Mouse (Mus musculus) neural tube, embryonic 15.5 days (tissue): ENCODE data around the gene Zcchc9. TPM values are rescaled to one million over a fixed set of nuclear protein-coding genes. Genes with fewer than 3 reads are reported as not detected.
A peak's percentile ranks its signal among the peaks of the same experiment; 100 is the strongest.

Experiments
- ATAC-seq: fragments of 200-750 bp; cut with Nextera tagmentation; 2 replicates; pipeline ENCODE4 v1.8.0; 2017; ENCODE audit warnings: mild to moderate bottlenecking, moderate TSS enrichment, moderate library complexity; ENCODE audit not compliant: low FRiP score
- H3K27ac ChIP-seq: fragments of 300-500 bp; sonication (generic); replicated peaks from 2 replicates; pipeline ENCODE4 v1.5.1; 2015; ENCODE audit warnings: mild to moderate bottlenecking, inconsistent platforms
- H3K27me3 ChIP-seq: fragments of 300-500 bp; sonication (generic); replicated peaks from 2 replicates; pipeline ENCODE4 v1.6.1; 2015; ENCODE audit warnings: inconsistent platforms
- H3K36me3 ChIP-seq: fragments of 300-500 bp; sonication (generic); 2 replicates; pipeline ENCODE4 v1.6.1; 2015; ENCODE audit warnings: inconsistent platforms
- H3K4me1 ChIP-seq: fragments of 300-500 bp; sonication (generic); 2 replicates; pipeline ENCODE4 v1.6.1; 2015; ENCODE audit warnings: inconsistent platforms
- H3K4me2 ChIP-seq: fragments of 300-500 bp; sonication (generic); 2 replicates; pipeline ENCODE4 v1.6.1; 2015; ENCODE audit warnings: inconsistent platforms, mild to moderate bottlenecking, moderate library complexity
- H3K4me3 ChIP-seq: fragments of 300-500 bp; sonication (generic); replicated peaks from 2 replicates; pipeline ENCODE4 v1.5.1; 2015; ENCODE audit warnings: mild to moderate bottlenecking, inconsistent platforms
- H3K9ac ChIP-seq: fragments of 300-500 bp; sonication (generic); replicated peaks from 2 replicates; pipeline ENCODE4 v1.6.1; 2015; ENCODE audit warnings: mild to moderate bottlenecking, inconsistent platforms
- H3K9me3 ChIP-seq: fragments of 300-500 bp; sonication (generic); replicated peaks from 2 replicates; pipeline ENCODE4 v1.6.1; 2016; ENCODE audit warnings: inconsistent platforms
- WGBS: fragments of 180-500 bp; shearing (Covaris S2); methylation state at CpG from one replicate; pipeline ENCODE4 v1.1.7; 2015; ENCODE audit warnings: mixed read lengths; 5-methylcytosine and 5-hydroxymethylcytosine counted together
- polyA plus RNA-seq: library from polyadenylated mRNA; unstranded; fragments of >200 nt; fragmentation: Nextera tagmentation; extraction: Ambion mirVana; gene quantifications from 2 replicates; pipeline ENCODE4 v1.2.1, GENCODE M21; 2015

Gene Zcchc9
- polyA plus RNA-seq, result 18.7 and 19.7 TPM in 2 replicates

DNA sequence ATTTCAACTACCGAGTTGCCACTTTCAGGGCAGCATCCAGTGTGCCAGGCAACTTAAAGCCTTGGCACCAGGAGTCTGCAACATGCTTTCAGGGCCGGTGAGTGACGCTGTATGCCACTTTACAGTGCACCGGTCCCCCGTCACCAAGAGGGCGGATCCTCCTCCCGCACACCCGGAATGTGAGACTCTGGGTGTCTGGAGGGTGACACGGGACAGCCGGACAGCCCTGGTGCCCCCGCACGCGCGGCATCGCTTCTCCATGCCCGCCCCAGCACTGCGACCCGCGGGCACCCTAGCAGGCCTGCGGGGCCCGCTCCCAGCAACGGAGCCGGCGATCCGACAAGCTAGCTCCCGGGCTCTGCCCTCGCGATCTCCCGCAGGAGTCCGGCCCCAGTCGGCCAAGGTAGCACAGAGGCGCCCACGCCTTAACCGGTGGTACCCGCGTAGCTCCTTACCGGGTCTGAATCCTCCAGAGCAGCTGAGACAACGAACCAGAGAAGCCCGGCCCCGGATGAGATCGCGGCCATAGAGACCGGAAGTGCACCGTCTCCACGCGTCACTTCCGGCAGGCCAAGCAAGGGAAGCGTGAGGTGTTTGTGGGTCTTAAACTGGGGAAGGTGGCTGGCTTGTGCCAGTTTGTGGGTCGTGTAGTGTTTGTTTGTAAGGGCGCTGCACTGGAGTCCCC is at the start of gene Zcchc9:
Zcchc9 (minus strand) TSS at position 551 of the 685 bp plus-strand sequence.
- Histone ChIP-seq H3K4me1 (peaks cover 11% of the 10 kb centered on the region), H3K4me2 (peak within 1 kb of the TSS; percentile 70), H3K9ac (peak within 1 kb of the TSS; percentile 99), H3K27me3 (no peaks in the 10 kb centered on the region), H3K27ac (peak within 1 kb of the TSS; percentile 97), H3K36me3 (peaks cover 17% of the 10 kb centered on the region), H3K9me3 (no peaks in the 10 kb centered on the region), H3K4me3 (peak within 1 kb of the TSS; percentile 100)
- under 1% methylated on average over 50 of the region's 50 CpGs for WGBS
- ATAC-seq, result peak; percentile 99

DNA sequence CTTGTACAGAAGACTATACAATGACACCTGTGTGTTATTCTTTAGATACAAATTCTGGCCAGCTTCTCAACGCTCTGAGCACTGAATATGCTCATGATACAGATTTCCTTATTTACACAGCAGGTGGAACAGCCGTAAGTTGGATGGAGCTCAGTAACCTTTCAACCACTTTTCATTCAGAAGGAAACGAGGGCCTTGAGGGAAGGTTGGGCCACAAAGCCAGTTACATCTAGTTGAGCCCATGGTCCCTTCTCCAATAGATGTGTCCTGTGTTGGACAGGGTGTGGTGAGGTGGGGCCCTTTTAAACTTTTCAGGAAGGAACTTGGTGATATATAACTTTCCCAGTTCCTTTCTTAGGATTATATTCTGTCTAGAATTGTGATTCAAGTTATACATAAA is 46.9 kb upstream of the Zcchc9 start:
- WGBS, result 83% methylated on average over 3 of the region's 3 CpGs
- no peak overlapping the region for H3K27ac ChIP-seq
- ATAC-seq, result no peak
- H3K4me2 ChIP-seq, result no peak overlapping the region
- H3K9me3 ChIP-seq, result no peaks in the 10 kb centered on the region
- no peak overlapping the region for H3K9ac ChIP-seq
- no peak overlapping the region for H3K4me3 ChIP-seq
- H3K4me1 ChIP-seq, result no peaks in the 10 kb centered on the region
- H3K36me3 ChIP-seq, result no peaks in the 10 kb centered on the region
- H3K27me3 ChIP-seq, result no peaks in the 10 kb centered on the region

GRCm38 (mm10) chr13:91827876-91828275 is 20.4 kb upstream of the Zcchc9 start:
- H3K27ac ChIP-seq, result no peak overlapping the region
- no peaks in the 10 kb centered on the region for H3K36me3 ChIP-seq
- no peak overlapping the region for H3K9ac ChIP-seq
- H3K4me1 ChIP-seq, result no peaks in the 10 kb centered on the region
- H3K4me3 ChIP-seq, result no peak overlapping the region
- H3K27me3 ChIP-seq, result no peaks in the 10 kb centered on the region
- no peak for ATAC-seq
- no peak overlapping the region for H3K4me2 ChIP-seq
- no peaks in the 10 kb centered on the region for H3K9me3 ChIP-seq

DNA sequence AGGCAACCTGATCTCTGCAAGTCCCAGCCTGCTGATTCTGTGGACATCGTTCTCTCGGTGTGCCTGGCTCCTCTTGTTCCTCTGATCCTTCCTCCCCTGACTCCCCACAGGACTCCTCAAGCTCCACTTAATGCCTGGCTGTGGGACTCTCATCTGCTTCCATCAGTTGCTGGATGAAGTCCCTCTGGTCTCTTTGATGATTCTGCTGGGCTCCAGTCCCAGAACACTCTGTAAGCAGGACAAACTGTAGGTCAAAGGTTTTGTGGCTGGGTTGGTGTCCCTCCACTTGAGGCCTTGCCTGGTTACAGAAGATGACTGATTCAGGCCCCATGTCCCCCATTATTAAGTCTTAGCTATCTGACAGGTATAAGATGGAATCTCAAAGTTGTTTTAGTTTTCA is 18.6 kb upstream of the Zcchc9 start:
- Histone ChIP-seq H3K4me2 (no peak overlapping the region), H3K9me3 (no peaks in the 10 kb centered on the region), H3K27me3 (no peaks in the 10 kb centered on the region), H3K4me1 (no peaks in the 10 kb centered on the region), H3K9ac (no peak overlapping the region), H3K36me3 (no peaks in the 10 kb centered on the region), H3K27ac (no peak overlapping the region), H3K4me3 (no peak overlapping the region)
- 98% methylated on average over 2 of the region's 2 CpGs for WGBS
- no peak for ATAC-seq

DNA sequence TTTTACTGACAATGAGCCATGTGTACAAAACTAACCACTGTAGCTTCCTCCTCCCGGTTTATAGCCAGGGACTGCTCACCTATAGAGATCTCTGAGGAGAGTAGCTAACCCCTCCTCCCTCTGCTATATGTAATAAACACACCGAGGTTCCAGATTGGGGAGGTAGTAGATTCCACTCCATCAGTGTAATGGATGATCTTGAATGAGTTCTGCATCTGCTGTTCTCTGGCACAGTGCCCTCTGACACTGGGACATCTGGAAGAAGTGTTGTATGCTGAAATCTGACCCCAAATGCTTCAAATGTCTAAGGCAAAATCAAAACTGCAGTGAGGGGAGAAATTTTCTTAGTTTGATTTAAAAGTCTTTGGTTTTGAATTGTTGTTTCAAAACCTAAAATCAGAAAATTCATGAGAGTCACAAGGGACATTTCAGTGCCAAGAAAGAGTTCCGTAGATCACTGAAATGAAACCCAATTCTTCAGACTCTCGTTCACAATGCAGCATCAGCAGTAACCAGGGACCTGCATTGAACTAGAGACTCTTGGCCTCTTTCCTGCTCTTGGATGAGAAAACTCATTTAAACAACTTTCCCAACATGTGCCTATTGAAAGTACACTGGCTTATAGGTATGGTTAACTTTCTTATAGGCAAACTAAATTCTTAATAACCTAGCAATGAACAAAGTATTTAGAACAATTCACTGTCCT is 17.5 kb upstream of the Zcchc9 start:
- no peaks in the 10 kb centered on the region for H3K36me3 ChIP-seq
- 60% methylated on average over 4 of the region's 4 CpGs for WGBS
- no peak overlapping the region for H3K9ac ChIP-seq
- H3K27me3 ChIP-seq, result no peaks in the 10 kb centered on the region
- ATAC-seq, result no peak
- H3K4me2 ChIP-seq, result no peak overlapping the region
- no peaks in the 10 kb centered on the region for H3K4me1 ChIP-seq
- H3K9me3 ChIP-seq, result no peaks in the 10 kb centered on the region
- no peak overlapping the region for H3K27ac ChIP-seq
- H3K4me3 ChIP-seq, result no peak overlapping the region

DNA sequence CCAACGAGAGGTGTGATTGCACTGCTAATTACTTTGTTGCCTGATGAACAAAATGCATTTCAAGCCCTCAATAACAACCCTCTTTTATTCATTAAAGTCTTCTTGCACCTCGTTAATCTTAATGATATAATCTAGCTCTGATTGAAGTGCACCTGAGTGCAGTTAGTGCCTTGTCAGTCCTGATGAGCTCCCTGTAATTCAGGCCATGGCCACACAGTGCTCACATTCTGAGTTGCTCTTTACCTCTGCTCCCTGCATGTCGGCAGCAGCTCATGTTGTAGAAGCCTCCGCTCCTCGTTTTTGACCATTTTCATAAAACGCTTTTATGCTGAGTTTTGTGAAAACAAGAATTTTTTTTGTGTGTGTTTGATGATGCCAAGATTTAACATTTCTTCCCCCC is 16.2 kb upstream of the Zcchc9 start:
- H3K4me3 ChIP-seq, result no peak overlapping the region
- H3K4me2 ChIP-seq, result no peak overlapping the region
- ATAC-seq, result no peak
- H3K4me1 ChIP-seq, result no peaks in the 10 kb centered on the region
- H3K9me3 ChIP-seq, result no peaks in the 10 kb centered on the region
- H3K9ac ChIP-seq, result no peak overlapping the region
- no peaks in the 10 kb centered on the region for H3K27me3 ChIP-seq
- 60% methylated on average over 6 of the region's 6 CpGs for WGBS
- no peak overlapping the region for H3K27ac ChIP-seq
- no peaks in the 10 kb centered on the region for H3K36me3 ChIP-seq

GRCm38 (mm10) chr13:91814670-91815069 is 7.2 kb upstream of the Zcchc9 start:
- 93% methylated on average over 5 of the region's 5 CpGs for WGBS
- Histone ChIP-seq H3K36me3 (no peaks in the 10 kb centered on the region), H3K4me2 (no peak overlapping the region), H3K4me1 (no peaks in the 10 kb centered on the region), H3K4me3 (no peak overlapping the region), H3K9me3 (peaks cover 6% of the 10 kb centered on the region; the same call in 1 of the 2 replicates), H3K27ac (no peak overlapping the region), H3K27me3 (no peaks in the 10 kb centered on the region), H3K9ac (no peak overlapping the region)
- no peak for ATAC-seq

DNA sequence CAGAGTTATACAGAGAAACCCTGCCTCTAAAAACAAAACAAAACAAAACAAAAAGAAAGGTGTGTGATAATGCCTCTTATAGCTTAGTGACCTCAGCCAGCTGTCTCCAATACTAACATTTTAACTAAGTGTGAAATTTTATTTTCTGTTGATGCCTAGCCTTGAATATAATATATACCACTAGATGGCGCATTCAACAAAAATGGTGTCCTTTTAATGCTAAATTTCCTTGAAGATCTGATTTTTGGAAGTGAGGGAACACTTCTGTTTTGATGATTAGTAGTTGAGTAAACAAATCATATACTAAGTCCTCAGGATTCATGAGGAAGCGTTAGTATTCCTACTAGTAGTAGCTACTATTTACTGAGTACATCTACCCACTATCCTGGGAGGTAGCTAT is 2.0 kb upstream of the Zcchc9 start:
- Histone ChIP-seq H3K4me1 (peaks cover 11% of the 10 kb centered on the region), H3K27ac (no peak overlapping the region), H3K9me3 (peaks cover 1% of the 10 kb centered on the region; the same call in 1 of the 2 replicates), H3K9ac (no peak overlapping the region), H3K36me3 (peaks cover 14% of the 10 kb centered on the region), H3K4me2 (no peak overlapping the region), H3K27me3 (no peaks in the 10 kb centered on the region), H3K4me3 (no peak overlapping the region)
- ATAC-seq, result no peak
- 43% methylated on average over 2 of the region's 2 CpGs for whole genome bisulfite sequencing

DNA sequence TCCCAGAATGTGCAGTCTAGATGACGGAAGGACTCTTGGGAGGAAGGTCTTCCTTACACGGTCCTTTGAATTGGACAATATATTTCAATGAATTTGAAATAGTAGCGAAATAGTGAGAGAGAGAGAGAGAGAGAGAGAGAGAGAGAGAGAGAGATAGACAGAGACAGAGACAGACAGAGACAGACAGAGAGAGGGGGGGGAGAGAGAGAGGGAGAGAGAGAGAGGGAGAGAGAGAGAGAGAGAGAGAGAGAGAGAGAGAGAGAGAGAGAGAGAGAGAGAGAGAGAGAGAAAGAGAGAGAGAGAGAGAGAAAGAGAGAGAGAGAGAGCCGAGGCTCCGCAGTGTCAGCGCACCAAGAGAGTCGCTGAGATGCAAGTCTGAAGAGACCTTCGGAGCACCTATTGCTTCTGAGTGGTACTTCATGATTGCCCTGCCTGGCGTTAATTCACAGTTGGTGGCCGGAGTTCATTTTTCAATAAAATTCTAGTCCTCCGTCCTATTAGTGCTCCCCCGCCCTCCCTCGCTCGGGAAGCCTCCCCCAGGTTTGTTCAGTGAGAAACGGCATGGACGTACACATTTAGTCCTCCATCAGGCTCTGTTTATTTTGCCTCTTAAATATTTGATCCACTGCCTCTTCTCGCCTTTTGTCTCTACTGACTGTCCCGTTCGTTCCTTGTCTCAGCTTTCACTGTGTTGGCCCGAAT is 520 bp upstream of the Zcchc9 start:
- Histone ChIP-seq H3K27ac (peak overlapping the region; percentile 97), H3K9ac (peak overlapping the region; percentile 99), H3K4me1 (peaks cover 11% of the 10 kb centered on the region), H3K4me2 (peak overlapping the region; percentile 70), H3K27me3 (no peaks in the 10 kb centered on the region), H3K9me3 (no peaks in the 10 kb centered on the region), H3K36me3 (peaks cover 17% of the 10 kb centered on the region), H3K4me3 (peak overlapping the region; percentile 100)
- ATAC-seq, result peak; percentile 32; the same call in 1 of the 2 replicates
- 33% methylated on average over 20 of the region's 20 CpGs for WGBS

- H3K36me3 ChIP-seq, result peaks cover 65% of the 10 kb centered on the region
- no peak overlapping the region for H3K9ac ChIP-seq
- no peak for ATAC-seq
- H3K9me3 ChIP-seq, result no peaks in the 10 kb centered on the region
- WGBS, result 89% methylated on average over 5 of the region's 5 CpGs
- H3K4me1 ChIP-seq, result peaks cover 5% of the 10 kb centered on the region
- H3K27me3 ChIP-seq, result no peaks in the 10 kb centered on the region
- no peak overlapping the region for H3K27ac ChIP-seq
- no peak overlapping the region for H3K4me2 ChIP-seq
- no peak overlapping the region for H3K4me3 ChIP-seq
Observed at GRCm38 (mm10) chr13:91801726-91802125, 5.8 kb downstream of the Zcchc9 start.

DNA sequence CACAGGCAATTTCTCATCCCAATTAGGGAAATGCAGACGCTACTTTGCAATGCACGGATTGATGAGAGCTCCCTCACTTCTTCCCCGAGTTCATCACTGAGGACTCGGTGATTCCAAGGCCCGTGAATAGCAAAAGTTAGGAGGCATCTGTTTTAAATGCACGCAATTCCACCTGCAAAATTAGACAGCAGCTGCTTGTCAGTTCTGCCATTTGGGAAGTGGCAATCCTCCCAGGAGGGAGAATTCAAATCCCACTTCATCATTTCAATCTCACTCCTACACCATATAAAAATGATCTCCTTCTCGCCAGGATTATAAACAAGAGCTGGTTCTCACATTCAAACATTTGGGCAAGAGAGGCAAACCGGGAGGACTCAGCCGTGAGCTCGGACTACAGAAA is 10.1 kb downstream of the Zcchc9 start:
- no peak overlapping the region for H3K9ac ChIP-seq
- H3K27ac ChIP-seq, result no peak overlapping the region
- H3K4me1 ChIP-seq, result no peaks in the 10 kb centered on the region
- H3K4me2 ChIP-seq, result no peak overlapping the region
- 94% methylated on average over 10 of the region's 10 CpGs for WGBS
- ATAC-seq, result no peak
- no peak overlapping the region for H3K4me3 ChIP-seq
- H3K9me3 ChIP-seq, result no peaks in the 10 kb centered on the region
- H3K27me3 ChIP-seq, result no peaks in the 10 kb centered on the region
- H3K36me3 ChIP-seq, result peaks cover 74% of the 10 kb centered on the region

DNA sequence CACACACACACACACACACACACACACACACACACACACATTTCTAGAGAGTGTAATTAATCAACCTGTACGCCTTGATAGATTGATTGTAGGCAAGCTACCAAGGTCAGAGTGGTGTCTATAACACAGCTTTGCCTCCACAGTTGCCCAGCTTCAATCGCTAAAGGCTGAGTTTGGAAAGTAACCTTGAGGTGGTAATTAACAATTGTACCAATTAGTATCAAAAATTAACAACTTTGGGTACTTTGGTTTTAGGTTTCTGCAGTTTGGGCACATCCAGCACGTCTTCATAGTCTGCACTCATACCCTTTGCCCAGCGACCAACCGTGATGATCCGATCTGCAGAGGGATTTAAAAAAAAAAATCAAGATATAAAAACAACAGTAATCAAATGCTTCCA is 10.6 kb downstream of the Zcchc9 start:
- no peak for ATAC-seq
- H3K4me3 ChIP-seq, result no peak overlapping the region
- no peaks in the 10 kb centered on the region for H3K27me3 ChIP-seq
- H3K9ac ChIP-seq, result no peak overlapping the region
- no peak overlapping the region for H3K4me2 ChIP-seq
- no peaks in the 10 kb centered on the region for H3K4me1 ChIP-seq
- H3K9me3 ChIP-seq, result no peaks in the 10 kb centered on the region
- no peak overlapping the region for H3K27ac ChIP-seq
- WGBS, result 97% methylated on average over 6 of the region's 6 CpGs
- H3K36me3 ChIP-seq, result peaks cover 74% of the 10 kb centered on the region
